Mouse (Mus musculus): ENCODE results near the gene Plcd1.

Plcd1 gene

DNA sequence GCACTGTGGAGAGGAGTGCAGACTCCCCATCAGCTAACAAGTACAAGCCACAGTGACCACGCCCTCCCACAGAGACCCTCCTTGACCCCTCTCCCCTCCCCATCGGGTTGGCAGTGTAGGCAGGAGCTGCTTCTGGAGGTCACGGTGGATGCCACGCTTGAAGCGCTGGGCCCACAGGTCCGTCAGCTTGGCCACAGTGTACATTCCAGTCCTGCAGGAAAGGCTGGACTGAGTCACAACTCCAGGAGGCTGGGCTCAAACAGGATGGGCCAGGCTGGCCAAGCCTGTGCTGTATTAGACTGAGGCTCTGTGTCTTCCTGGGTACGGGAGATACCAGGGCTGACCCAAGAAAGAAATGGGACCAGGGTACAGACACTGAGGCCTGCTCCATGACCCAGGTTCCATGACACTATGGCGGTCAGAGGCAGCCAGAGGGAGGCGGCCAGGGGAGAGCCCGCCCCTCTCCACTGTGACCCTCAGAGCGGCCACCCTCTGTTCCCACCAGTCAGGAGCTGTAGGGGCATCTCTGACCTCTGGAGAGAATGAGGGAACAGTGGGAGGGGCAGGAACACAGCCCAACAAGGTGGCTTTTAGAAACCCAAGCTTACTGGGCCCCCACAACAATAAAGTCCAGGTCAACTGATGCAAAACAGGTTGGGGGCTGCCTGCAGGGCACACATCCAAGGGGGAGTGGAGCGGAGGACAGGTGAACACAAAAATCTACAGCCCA, 1.6 kb downstream of the Plcd1 start:
- no peak for ATAC-seq (ENCODE audit: insufficient number of reproducible peaks, low FRiP score, low TSS enrichment)

- no peak for ATAC-seq (ENCODE audit: insufficient number of reproducible peaks, low FRiP score, low TSS enrichment)
Measured at GRCm38 (mm10) chr9:119090462-119090861, 2.8 kb downstream of the Plcd1 start.

DNA sequence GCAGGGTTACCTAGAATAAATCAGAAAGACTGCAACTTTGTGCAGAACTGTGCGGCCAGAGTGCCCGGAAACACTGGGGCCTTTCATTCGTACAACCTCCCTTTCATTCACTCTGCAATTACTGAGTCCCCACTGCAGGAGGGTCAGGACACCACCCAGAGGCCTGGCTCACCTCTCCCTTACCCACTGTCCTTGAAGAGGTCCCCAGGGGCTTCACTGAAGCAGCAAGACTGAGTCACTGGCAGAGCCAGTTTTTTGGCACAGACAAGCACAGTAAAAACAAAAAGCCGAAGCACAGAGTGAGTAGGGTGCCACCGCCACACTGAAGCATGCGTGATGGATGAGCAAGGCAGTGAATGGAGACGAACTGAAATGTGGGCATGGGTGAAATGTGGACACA, 3.9 kb downstream of the Plcd1 start:
- no peak for ATAC-seq (ENCODE audit: insufficient number of reproducible peaks, low FRiP score, low TSS enrichment)

DNA sequence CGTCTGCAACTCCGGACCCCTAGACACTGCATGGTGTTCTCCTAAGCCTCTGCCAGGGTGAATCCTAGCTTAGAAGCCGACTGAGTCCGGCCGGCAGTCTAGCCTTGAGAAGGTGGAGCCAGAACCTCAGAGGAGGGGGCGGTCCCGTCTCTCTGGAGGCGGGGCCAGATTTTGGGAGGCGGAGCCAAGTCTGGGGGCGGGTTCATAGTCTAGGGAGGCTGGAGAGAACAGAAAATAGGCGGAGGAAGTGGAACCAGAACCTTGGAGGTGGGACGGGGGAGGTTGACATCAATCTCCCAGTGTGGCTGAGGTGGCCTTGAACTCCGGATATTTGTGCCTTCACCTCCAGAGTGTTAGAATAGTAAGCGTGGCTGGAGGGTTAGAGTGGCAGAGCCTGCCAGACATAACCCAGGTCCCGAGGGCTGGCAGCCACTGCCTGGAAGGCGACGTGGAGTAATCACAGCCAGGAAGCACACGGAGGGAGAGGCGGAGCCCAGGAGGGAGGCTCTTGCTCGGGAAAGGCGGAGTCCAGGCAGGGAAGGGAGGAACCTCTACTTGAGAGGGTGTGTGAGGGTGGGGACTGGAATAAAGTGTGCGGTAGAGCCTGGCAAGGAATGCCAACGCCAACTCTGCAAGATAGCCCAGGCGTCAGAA, 5.0 kb downstream of the Plcd1 start:
- peak; percentile 31; the same call in 1 of the 2 replicates for ATAC-seq (ENCODE audit: insufficient number of reproducible peaks, low FRiP score, low TSS enrichment)

DNA sequence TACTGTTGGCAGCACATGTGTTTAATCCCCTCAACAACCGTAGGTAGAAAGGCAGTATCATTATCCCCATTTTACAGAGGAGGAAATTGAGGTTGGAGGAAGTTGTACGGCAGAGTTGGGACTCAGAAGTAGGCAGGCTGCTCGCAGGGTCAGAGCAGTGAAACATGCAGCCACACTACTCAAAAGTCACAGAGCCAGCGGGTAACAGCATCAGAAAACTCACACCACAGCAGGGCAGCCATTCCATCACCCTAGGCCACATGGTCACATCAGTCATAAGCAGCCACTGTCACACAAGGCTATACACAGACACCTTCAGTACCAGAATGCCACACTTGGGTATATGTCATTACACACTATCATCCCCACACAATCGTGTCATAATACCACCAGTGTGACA, 6.0 kb downstream of the Plcd1 start:
- ATAC-seq (ENCODE audit: insufficient number of reproducible peaks, low FRiP score, low TSS enrichment): no peak

DNA sequence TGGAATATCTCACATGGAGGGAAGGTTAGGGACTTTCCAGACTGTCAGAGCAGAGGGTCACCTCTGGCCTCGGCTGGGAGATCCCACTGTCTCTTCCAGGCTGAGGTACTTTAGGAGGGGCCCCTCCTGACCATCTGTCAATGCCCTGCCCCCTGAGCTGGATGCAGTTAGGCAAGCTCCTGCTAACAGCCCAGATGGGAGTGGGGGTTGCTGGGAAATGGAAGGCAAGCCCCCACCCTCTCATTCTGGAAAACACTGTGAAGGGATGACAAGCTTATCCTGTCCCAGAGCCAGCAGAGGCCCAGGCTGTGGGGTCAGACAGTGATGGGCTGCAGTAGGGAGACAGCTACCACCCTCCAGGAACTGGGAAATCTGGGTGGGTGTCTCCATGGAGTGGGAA, 6.9 kb downstream of the Plcd1 start:
- ATAC-seq (ENCODE audit: insufficient number of reproducible peaks, low FRiP score, low TSS enrichment): no peak

GRCm38 (mm10) chr9:119083966-119084365, 9.3 kb downstream of the Plcd1 start:
- no peak for ATAC-seq (ENCODE audit: insufficient number of reproducible peaks, low FRiP score, low TSS enrichment)

GRCm38 (mm10) chr9:119082656-119083430, 10.5 kb downstream of the Plcd1 start:
- no peak for ATAC-seq (ENCODE audit: insufficient number of reproducible peaks, low FRiP score, low TSS enrichment)

DNA sequence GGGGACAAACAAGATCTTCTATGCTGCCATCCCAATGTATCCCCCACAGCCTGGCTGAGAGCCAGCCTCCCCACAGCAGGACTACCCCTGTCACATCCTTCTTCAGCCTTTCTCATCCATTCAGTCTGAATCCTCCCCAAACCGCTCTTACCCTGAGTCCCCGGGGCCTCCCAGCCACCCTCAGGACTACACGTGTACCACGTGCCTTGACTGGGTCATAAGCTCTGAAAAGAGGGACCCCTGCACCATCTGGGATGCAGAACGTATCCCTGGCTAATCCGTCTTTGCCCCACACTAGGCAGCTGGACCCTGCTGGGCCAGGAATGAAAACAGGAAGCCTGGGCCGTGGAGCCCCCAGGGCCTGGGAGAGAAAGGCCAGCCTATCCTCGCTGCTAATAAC, 11.3 kb downstream of the Plcd1 start:
- ATAC-seq (ENCODE audit: insufficient number of reproducible peaks, low FRiP score, low TSS enrichment): no peak

GRCm38 (mm10) chr9:119080040-119080675, 13.1 kb downstream of the Plcd1 start:
- no peak for ATAC-seq (ENCODE audit: insufficient number of reproducible peaks, low FRiP score, low TSS enrichment)

DNA sequence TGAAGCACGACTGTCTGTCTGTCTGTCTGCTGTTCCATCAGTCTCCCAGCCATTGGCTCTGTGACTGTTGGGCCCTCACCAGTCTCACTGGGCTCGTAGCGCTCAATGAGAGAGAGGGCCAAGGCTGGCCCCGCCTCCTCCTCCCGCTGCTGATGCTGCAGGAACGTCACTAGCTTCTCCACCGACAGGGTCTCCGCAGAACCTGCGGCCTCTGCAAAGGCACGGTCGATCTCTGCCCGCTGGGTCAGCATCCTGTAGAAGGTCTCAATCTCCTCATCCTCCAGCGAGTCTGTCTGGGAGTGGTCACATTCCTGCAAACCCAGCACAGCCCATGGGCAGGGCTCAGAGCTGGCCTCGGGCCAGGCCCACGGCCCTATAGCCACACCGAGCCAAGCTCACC, 17.6 kb downstream of the Plcd1 start:
- ATAC-seq (ENCODE audit: insufficient number of reproducible peaks, low FRiP score, low TSS enrichment): no peak

DNA sequence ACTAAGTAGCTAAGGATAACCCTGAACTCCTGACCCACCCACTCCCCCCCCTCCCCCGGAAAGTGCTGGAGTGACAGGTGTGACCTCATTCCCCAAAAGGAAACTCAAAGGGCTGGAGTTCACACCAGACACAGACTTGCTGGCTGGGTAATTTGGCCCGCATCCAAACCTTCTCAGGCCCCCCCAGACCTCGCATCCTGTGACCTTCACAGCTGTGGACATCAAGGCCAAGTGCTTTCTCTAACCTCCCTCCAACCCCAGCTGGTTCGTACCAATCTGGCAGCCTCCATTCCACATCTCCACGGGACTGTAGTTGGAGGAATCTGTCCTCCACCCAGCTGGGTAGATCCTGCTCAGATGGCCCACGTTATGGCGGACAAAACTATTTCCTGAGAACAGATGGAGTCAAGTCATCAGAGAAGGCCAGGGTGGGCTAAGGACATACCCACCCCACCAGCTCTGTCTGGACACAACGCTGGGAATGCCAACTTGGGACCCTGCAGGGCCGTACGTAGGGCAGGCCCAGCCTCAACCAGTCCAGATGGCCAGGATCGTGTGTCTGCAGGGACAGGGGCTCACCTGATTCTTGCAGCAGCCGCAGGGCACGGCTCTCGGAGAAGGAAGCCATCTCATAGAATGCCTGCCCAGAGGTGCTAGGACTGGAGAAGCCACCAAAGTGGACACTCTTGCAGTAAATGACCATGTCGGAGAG, 20.0 kb downstream of the Plcd1 start:
- ATAC-seq (ENCODE audit: insufficient number of reproducible peaks, low FRiP score, low TSS enrichment): no peak

- ATAC-seq (ENCODE audit: insufficient number of reproducible peaks, low FRiP score, low TSS enrichment): no peak
Measured at GRCm38 (mm10) chr9:119071786-119072185, 21.5 kb downstream of the Plcd1 start.

GRCm38 (mm10) chr9:119070173-119070825, 23.0 kb downstream of the Plcd1 start:
- ATAC-seq (ENCODE audit: insufficient number of reproducible peaks, low FRiP score, low TSS enrichment): no peak

GRCm38 (mm10) chr9:119068266-119068665, 25.0 kb downstream of the Plcd1 start:
- ATAC-seq (ENCODE audit: insufficient number of reproducible peaks, low FRiP score, low TSS enrichment): no peak

GRCm38 (mm10) chr9:119067601-119068000, 25.7 kb downstream of the Plcd1 start:
- ATAC-seq (ENCODE audit: insufficient number of reproducible peaks, low FRiP score, low TSS enrichment): peak; percentile 17; the same call in 1 of the 2 replicates

- ATAC-seq (ENCODE audit: insufficient number of reproducible peaks, low FRiP score, low TSS enrichment): no peak
Measured at GRCm38 (mm10) chr9:119064296-119064695, 29.0 kb downstream of the Plcd1 start.

DNA sequence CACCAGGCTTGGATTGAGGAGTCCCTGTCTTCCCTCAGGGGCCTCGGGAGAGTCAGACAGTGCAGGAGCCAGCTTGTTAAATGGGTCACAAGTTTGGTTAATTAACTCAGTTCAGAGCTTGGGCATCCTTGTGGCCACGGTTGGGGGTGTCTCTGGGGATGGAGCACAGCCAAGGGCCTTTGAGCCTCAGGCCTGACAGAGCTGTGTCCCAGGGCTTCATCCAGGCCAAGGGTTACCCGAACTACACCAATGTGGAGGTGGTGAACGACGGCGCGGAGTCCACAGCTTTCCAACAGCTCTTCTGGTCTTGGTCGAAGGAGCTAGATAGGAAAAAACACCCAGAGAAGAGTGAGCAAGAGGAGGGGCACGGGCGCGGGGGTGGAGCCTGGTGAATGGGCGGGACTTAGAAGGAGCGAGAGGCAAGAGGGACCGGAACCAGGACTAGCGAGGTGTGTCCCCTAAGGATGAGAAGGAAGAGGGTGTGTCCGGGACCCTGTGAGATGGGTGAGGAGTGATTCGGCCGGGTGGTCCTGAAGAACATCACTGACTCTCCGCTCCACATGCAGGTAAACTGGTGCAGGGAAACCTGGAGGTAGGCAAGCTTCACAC, 30.2 kb downstream of the Plcd1 start:
- ATAC-seq (ENCODE audit: insufficient number of reproducible peaks, low FRiP score, low TSS enrichment): no peak

DNA sequence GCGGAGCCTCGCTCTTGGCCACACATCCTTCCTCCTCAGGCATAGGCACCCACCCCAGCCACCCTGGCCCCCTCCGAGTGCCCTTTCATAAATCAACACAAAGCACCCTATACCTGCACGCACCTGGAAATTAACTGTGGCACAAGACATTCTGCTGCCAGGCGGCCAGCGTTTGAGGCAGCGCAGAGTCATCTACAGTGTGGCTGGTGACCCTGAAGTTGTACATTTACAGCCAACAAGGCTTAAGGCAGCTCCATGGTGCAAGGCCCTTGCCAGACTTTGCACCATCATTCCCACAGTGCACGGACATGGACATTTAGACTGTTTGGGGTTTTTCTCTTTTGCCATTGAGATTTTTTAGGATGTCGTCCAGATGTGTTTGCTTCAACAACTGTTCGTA, 32.6 kb downstream of the Plcd1 start:
- no peak for ATAC-seq (ENCODE audit: insufficient number of reproducible peaks, low FRiP score, low TSS enrichment)

Measured in cerebellum, adult (tissue).